Mouse (Mus musculus): ENCODE results near the gene Anks1b. TPM values are rescaled to one million over a fixed set of nuclear protein-coding genes. Genes with fewer than 3 reads are reported as not detected.

The Anks1b gene
- polyA plus RNA-seq, 1 experiment from 2014 or later = 1.6 TPM

DNA sequence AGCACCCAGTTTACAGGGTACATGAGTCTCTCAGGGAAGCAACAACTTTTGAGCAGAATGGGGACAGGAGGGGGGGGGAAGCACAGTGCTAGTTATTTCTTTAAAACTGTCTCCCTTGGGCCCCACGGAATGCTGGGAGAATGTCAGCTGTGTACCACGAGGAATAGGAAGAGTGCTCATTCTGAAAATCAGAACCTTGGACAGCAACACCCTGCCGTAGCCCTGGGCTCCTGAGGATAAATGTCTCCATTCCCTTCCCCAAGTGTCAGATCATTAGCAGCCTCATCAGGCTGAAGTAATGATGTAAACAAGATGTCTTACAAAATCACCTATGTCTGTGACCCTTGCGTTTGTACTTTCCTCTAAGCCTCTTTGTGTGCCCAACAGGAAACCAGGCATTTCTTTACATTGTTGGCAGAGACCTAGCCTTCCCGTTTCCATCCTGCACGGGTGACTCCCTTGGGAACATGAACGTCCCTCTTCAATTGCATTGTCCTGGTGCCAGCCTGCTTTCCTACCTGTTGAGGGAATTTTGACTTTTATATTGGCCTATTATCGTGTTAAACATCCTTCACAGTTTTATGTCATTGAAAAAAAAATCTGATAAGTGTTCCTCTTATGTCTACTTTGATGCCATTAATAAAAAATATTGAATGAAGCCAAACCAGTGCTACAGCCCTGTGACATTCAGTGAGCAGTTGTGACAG lies 1007.7 kb downstream of the Anks1b start:
- Histone ChIP-seq H3K9me3 (replicated peaks) (no peaks in the 10 kb centered on the region), H3K4me1 (no peaks in the 10 kb centered on the region), H3K36me3 (no peaks in the 10 kb centered on the region), H3K27me3 (ENCODE audit: low read depth, poor library complexity, severe bottlenecking) (no peaks in the 10 kb centered on the region), H3K4me3 (no peak overlapping the region), H3K27ac (replicated peaks) (no peak overlapping the region)
- no peak for DNase-seq (ENCODE audit: low spot score)
- WGBS = 41% methylated on average over 8 of the region's 8 CpGs

GRCm38 (mm10) chr10:90889566-90889965 lies 1016.3 kb downstream of the Anks1b start:
- DNase-seq (ENCODE audit: low spot score) = no peak
- no peaks in the 10 kb centered on the region for H3K36me3 ChIP-seq
- 85% methylated on average over 5 of the region's 5 CpGs for WGBS
- H3K9me3 ChIP-seq (replicated peaks) = no peaks in the 10 kb centered on the region
- no peaks in the 10 kb centered on the region for H3K27me3 ChIP-seq (ENCODE audit: low read depth, poor library complexity, severe bottlenecking)
- no peak overlapping the region for H3K27ac ChIP-seq (replicated peaks)
- H3K4me1 ChIP-seq = no peaks in the 10 kb centered on the region
- no peak overlapping the region for H3K4me3 ChIP-seq

DNA sequence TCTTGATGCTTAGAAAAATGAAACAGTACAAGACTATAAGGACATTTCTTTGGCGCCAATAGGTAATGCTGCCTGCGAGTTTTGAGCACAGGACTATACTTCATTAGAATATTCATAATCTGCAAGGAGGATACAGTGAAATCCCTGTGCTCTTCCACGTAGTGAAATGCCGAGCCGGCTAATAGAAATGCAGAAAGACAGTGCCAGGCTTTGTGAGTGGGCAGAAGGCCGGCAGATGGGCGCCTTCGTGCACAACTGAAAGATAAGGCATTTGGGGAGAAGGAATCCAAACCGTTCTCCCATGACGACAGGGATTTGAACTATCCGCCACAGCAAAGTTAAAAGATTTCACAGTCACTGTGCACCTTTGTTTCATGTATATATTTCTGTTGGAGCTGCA lies 1019.4 kb downstream of the Anks1b start:
- no peaks in the 10 kb centered on the region for H3K27me3 ChIP-seq (ENCODE audit: low read depth, poor library complexity, severe bottlenecking)
- H3K4me1 ChIP-seq = no peaks in the 10 kb centered on the region
- WGBS = 86% methylated on average over 11 of the region's 11 CpGs
- no peaks in the 10 kb centered on the region for H3K9me3 ChIP-seq (replicated peaks)
- DNase-seq (ENCODE audit: low spot score) = no peak
- no peak overlapping the region for H3K27ac ChIP-seq (replicated peaks)
- H3K36me3 ChIP-seq = no peaks in the 10 kb centered on the region
- H3K4me3 ChIP-seq = no peak overlapping the region

DNA sequence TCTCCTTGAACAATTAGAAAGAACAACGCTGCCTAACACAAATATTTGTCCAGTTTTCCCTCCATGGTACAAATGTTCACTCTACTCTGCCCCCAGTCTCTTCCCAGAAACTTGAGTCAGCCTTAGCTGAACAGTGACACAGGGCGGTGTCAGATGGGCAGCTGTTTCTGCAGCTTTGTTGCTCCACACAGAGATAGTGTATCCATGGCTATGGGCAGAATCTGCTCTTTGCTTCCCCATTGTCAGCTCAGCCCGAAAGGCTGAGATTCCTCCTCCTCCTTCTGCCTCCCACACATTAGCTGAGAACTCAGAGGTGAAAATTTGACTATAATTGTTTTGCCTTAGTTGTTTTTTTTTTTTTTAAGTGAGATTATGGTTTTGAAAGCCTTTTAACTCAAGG lies 1024.6 kb downstream of the Anks1b start:
- H3K9me3 ChIP-seq (replicated peaks) = no peaks in the 10 kb centered on the region
- WGBS = 72% methylated on average over 3 of the region's 3 CpGs
- H3K27ac ChIP-seq (replicated peaks) = no peak overlapping the region
- H3K4me1 ChIP-seq = no peaks in the 10 kb centered on the region
- no peaks in the 10 kb centered on the region for H3K27me3 ChIP-seq (ENCODE audit: low read depth, poor library complexity, severe bottlenecking)
- no peak overlapping the region for H3K4me3 ChIP-seq
- no peak for DNase-seq (ENCODE audit: low spot score)
- H3K36me3 ChIP-seq = no peaks in the 10 kb centered on the region

GRCm38 (mm10) chr10:90904185-90904584 lies 1030.9 kb downstream of the Anks1b start:
- Histone ChIP-seq H3K4me3 (no peak overlapping the region), H3K9me3 (replicated peaks) (no peaks in the 10 kb centered on the region), H3K4me1 (no peaks in the 10 kb centered on the region), H3K36me3 (no peaks in the 10 kb centered on the region), H3K27me3 (ENCODE audit: low read depth, poor library complexity, severe bottlenecking) (no peaks in the 10 kb centered on the region), H3K27ac (replicated peaks) (no peak overlapping the region)
- no peak for DNase-seq (ENCODE audit: low spot score)

DNA sequence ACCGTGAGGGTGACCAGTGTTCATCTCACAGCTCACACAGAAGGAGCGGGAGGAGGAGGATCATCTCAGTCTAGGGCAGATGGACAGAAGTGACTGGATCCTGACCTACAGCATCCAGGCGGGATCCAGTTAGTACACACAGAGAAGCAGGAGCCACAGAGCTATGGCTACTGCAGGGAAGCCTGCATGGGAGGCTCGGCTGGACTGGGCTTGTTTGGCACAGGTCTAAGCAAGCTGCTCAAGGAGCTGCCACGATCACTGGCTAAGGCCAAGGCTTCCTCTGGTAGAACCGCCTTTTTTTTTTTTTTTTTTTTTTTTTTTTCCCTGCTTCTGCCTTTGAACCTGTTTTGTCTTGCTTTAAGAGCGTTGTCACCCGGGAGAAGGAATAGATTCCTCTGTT lies 1034.1 kb downstream of the Anks1b start:
- no peak for DNase-seq (ENCODE audit: low spot score)
- H3K4me1 ChIP-seq = no peaks in the 10 kb centered on the region
- H3K27me3 ChIP-seq (ENCODE audit: low read depth, poor library complexity, severe bottlenecking) = no peaks in the 10 kb centered on the region
- no peak overlapping the region for H3K4me3 ChIP-seq
- 81% methylated on average over 8 of the region's 8 CpGs for WGBS
- no peaks in the 10 kb centered on the region for H3K36me3 ChIP-seq
- H3K27ac ChIP-seq (replicated peaks) = no peak overlapping the region
- no peaks in the 10 kb centered on the region for H3K9me3 ChIP-seq (replicated peaks)

DNA sequence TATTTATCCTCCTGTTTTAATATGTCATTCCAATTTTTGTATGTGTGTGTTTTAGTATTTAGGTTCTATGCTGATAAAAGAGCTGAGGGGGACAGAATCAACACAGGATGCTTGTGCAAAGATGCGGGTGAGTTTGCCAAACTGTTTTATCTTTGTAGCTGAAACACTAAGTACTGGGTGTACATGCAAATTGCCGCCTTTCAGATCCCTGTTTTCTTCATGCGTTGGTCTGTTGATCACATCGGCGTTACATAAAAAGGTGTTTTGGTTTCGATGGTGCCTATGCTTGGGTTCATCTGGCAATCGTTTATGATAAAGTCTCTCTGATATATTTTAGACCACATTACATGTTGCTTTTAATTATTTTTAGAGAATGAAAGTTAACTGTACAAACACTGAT lies 1050.2 kb downstream of the Anks1b start:
- Histone ChIP-seq H3K9me3 (replicated peaks) (no peaks in the 10 kb centered on the region), H3K36me3 (no peaks in the 10 kb centered on the region), H3K27ac (replicated peaks) (no peak overlapping the region), H3K27me3 (ENCODE audit: low read depth, poor library complexity, severe bottlenecking) (no peaks in the 10 kb centered on the region), H3K4me1 (no peaks in the 10 kb centered on the region), H3K4me3 (no peak overlapping the region)
- DNase-seq (ENCODE audit: low spot score) = no peak
- 95% methylated on average over 7 of the region's 7 CpGs for WGBS

GRCm38 (mm10) chr10:90933088-90933487 lies 1059.8 kb downstream of the Anks1b start:
- no peaks in the 10 kb centered on the region for H3K27me3 ChIP-seq (ENCODE audit: low read depth, poor library complexity, severe bottlenecking)
- no peaks in the 10 kb centered on the region for H3K4me1 ChIP-seq
- H3K4me3 ChIP-seq = no peak overlapping the region
- H3K27ac ChIP-seq (replicated peaks) = no peak overlapping the region
- DNase-seq (ENCODE audit: low spot score) = no peak
- H3K36me3 ChIP-seq = no peaks in the 10 kb centered on the region
- H3K9me3 ChIP-seq (replicated peaks) = no peaks in the 10 kb centered on the region
- WGBS = 80% methylated on average over 5 of the region's 5 CpGs

GRCm38 (mm10) chr10:90934678-90935077 lies 1061.4 kb downstream of the Anks1b start:
- H3K27me3 ChIP-seq (ENCODE audit: low read depth, poor library complexity, severe bottlenecking) = no peaks in the 10 kb centered on the region
- H3K4me1 ChIP-seq = no peaks in the 10 kb centered on the region
- no peaks in the 10 kb centered on the region for H3K9me3 ChIP-seq (replicated peaks)
- no peak overlapping the region for H3K27ac ChIP-seq (replicated peaks)
- 82% methylated on average over 13 of the region's 13 CpGs for WGBS
- no peak for DNase-seq (ENCODE audit: low spot score)
- H3K4me3 ChIP-seq = no peak overlapping the region
- H3K36me3 ChIP-seq = no peaks in the 10 kb centered on the region

DNA sequence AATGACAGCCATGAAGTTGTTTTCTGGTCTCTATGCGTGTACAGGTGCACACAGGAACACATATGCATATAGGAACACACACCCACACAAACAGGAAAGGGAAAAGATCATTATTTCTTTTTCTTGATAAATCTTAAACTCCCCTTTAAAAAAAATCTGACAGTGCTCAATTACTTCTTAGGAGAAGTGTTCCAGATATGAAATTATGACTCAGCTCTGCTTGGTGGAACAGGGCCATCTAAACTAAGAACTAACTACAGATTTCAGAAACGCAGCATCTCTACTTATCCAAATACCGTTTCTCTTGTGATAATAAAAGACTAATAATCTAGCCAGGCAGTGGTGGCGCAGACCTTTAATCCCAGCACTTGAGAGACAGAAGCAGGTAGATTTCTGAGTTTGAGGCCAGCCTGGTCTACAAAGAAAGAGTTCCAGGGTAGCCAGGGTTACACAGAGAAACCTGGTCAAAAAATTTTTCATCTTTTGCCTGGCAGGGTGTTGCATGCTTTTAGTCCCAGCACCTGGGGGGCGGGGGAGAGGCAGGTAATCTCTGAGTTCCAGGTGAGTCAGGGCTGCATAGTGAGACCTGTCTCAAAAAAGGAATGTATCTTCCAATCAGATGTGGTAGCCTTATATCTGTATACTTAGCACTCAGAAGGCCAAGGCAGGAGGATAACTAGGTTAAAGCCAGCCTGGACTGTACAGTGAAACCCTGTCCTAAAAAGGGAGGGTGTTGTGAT lies 1064.6 kb downstream of the Anks1b start:
- 0 out of 2 replicates have a peak, but pooled peaks cover under 1% of the 10 kb centered on the region for H3K9me3 ChIP-seq (replicated peaks)
- H3K4me3 ChIP-seq = no peak overlapping the region
- no peak overlapping the region for H3K27ac ChIP-seq (replicated peaks)
- H3K36me3 ChIP-seq = no peaks in the 10 kb centered on the region
- DNase-seq (ENCODE audit: low spot score) = no peak
- H3K4me1 ChIP-seq = no peaks in the 10 kb centered on the region
- H3K27me3 ChIP-seq (ENCODE audit: low read depth, poor library complexity, severe bottlenecking) = no peaks in the 10 kb centered on the region
- WGBS = 90% methylated on average over 5 of the region's 5 CpGs

- no peak overlapping the region for H3K4me3 ChIP-seq
- 84% methylated on average over 15 of the region's 15 CpGs for WGBS
- DNase-seq (ENCODE audit: low spot score) = no peak
Observed at GRCm38 (mm10) chr10:90940521-90941520, 1067.5 kb downstream of the Anks1b start.

GRCm38 (mm10) chr10:90942001-90942700 lies 1068.8 kb downstream of the Anks1b start:
- no peaks in the 10 kb centered on the region for H3K4me1 ChIP-seq
- no peaks in the 10 kb centered on the region for H3K36me3 ChIP-seq
- H3K27me3 ChIP-seq (ENCODE audit: low read depth, poor library complexity, severe bottlenecking) = no peaks in the 10 kb centered on the region
- no peak overlapping the region for H3K4me3 ChIP-seq
- no peak overlapping the region for H3K27ac ChIP-seq (replicated peaks)
- DNase-seq (ENCODE audit: low spot score) = no peak
- H3K9me3 ChIP-seq (replicated peaks) = 0 out of 2 replicates have a peak, but pooled peaks cover 5% of the 10 kb centered on the region
- WGBS = 83% methylated on average over 14 of the region's 14 CpGs

More at GRCm38 (mm10) chr10:90940521-90941520, 1067.5 kb downstream of the Anks1b start:
- H3K36me3 ChIP-seq = no peaks in the 10 kb centered on the region
- no peaks in the 10 kb centered on the region for H3K27me3 ChIP-seq (ENCODE audit: low read depth, poor library complexity, severe bottlenecking)
- 0 out of 2 replicates have a peak, but pooled peaks cover 5% of the 10 kb centered on the region for H3K9me3 ChIP-seq (replicated peaks)
- no peak overlapping the region for H3K27ac ChIP-seq (replicated peaks)
- no peaks in the 10 kb centered on the region for H3K4me1 ChIP-seq

Data from midbrain, embryonic 10.5 days (tissue).